Mouse (Mus musculus): Measurements from ENCODE around the gene Ifna16. TPM values are rescaled to one million over a fixed set of nuclear protein-coding genes. Genes with fewer than 3 reads are reported as not detected.

Gene Ifna16
- not detected in 2 replicates for polyA plus RNA-seq (2011; ENCODE audit: insufficient read depth, insufficient read length, low replicate concordance, missing spikeins)

DNA sequence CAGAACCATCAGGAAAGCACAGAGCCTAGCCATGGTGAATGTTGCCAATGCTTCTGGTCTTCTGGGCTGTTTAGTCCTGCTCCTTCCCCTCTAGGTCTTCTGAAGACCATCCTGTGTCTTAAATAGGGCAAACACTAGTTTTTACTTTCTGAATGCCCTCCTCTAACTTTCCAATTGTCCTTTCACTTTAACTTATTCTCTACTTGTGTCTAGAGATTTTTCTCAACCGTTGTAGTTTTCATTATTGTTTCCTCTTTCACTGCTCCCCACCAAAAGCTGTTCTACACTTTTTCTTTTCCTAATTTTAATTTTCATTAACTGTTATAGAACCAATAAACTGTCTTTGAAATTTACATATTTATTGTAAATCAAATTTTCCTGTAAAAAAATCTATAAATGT lies at the start of gene Ifna16:
Gene Ifna16 (minus strand): TSS at position 101 of the 400 bp plus-strand sequence.
- no peaks in the 10 kb centered on the region for H3K4me1 ChIP-seq (ENCODE audit: control insufficient read depth, insufficient read depth, low read length)
- no peak within 1 kb of the TSS for H3K4me3 ChIP-seq (replicated peaks; ENCODE audit: control insufficient read depth, low read depth, low read length)
- H3K27ac ChIP-seq (ENCODE audit: control insufficient read depth, insufficient read depth, low read depth, low read length, poor library complexity): no peak within 1 kb of the TSS
- TF ChIP-seq CTCF (IDR thresholded peaks at IDR 0.05; ENCODE audit: control insufficient read depth, insufficient read depth, low read length) (no peak), POLR2A (IDR thresholded peaks at IDR 0.05; ENCODE audit: borderline replicate concordance, control insufficient read depth, low read depth, low read length) (no peak)
- 37% methylated on average over 1 of the region's 1 CpGs for WGBS

DNA sequence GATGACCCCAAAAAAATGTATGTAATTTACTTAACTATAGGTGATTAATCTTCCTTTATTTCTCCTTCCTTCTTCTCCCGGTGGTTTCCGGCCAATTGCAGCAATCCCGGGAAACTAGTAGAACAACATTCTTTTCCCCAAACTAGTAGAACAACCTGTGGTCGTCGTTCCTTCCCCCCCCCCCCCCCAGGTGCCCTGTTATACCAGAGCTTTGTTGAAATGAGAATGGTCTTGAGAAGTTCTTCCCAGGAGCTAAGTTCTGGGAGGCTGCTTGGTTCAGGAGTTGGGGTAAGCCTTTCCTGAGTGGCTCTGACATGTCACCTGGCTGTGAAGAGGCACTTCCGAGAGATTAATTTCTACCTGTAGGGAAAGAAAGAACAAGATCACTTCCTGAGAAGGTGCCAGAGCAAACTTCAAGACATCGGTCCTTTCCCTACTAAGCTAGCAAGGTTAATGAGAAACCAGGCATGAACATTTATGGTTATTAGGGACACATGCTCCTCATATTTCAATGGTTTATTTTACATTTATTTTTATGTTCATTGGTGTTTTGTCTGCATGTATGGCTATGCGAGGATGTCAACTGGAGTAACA lies 46.9 kb upstream of the Ifna16 start:
- H3K27ac ChIP-seq (ENCODE audit: control insufficient read depth, insufficient read depth, low read depth, low read length, poor library complexity): no peak overlapping the region
- TF ChIP-seq POLR2A (IDR thresholded peaks at IDR 0.05; ENCODE audit: borderline replicate concordance, control insufficient read depth, low read depth, low read length): no peak
- H3K4me3 ChIP-seq (replicated peaks; ENCODE audit: control insufficient read depth, low read depth, low read length): no peak overlapping the region
- WGBS: 66% methylated on average over 8 of the region's 8 CpGs
- H3K4me1 ChIP-seq (ENCODE audit: control insufficient read depth, insufficient read depth, low read length): peaks cover 6% of the 10 kb centered on the region; the same call in 1 of the 2 replicates

DNA sequence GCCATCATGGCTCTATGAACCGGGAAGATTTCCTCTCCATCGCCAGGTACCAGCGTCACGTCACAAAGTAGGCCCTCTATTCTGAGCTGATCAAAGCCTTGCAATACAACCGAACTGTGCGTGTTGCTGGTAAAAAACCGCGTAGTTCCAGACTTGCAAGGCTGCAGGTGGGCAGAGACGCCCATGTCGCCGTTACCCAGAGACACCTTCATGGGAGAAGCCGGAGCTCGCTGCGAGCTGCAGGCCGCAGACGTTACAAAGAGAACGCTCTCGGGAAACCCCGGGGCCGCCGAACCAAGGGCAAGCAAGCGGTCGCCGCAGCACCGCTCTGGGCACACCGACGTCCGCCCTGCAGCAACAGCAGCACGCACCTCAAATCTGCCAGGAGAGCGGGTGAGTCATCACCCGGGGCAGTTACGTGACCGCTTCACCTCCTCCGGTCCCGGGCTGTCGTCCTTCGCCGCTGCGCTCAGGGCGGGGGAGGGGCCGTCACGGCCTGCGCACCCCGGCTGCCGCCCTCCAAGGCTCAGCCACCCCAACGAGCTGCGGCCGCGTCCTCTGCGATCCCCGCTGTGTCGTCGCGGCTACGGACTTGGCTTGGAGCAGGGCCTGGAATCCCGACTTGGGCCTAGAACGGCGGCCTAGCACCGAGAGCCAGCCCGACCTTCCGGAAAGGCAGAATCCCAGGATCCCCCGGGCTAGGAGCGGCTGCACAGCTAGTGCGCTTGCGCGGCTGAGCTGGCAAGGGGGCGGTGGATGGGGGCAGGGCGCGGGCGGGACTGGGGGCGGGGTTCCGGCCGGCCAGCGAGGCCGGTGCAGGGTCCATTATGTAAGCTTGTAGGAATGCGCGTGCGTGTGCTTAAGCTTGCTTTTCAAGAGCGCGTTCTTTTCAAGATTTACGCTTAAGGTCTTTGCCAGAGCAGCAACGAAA lies 45.3 kb upstream of the Ifna16 start, which contains the start of the genes Gm26566 and Klhl9:
Gene Gm26566 (plus strand): TSS at position 15 of the 931 bp plus-strand sequence.
Gene Klhl9 (minus strand): TSS at position 675 of the 931 bp plus-strand sequence.
- under 1% methylated on average over 82 of the region's 82 CpGs for WGBS
- Histone ChIP-seq H3K27ac (ENCODE audit: control insufficient read depth, insufficient read depth, low read depth, low read length, poor library complexity) (peak within 1 kb of the TSS; percentile 99), H3K4me3 (replicated peaks; ENCODE audit: control insufficient read depth, low read depth, low read length) (peak within 1 kb of the TSS; percentile 99), H3K4me1 (ENCODE audit: control insufficient read depth, insufficient read depth, low read length) (peaks cover 6% of the 10 kb centered on the region; the same call in 1 of the 2 replicates)
- TF ChIP-seq POLR2A (IDR thresholded peaks at IDR 0.05; ENCODE audit: borderline replicate concordance, control insufficient read depth, low read depth, low read length) (peak; percentile 79), CTCF (IDR thresholded peaks at IDR 0.05; ENCODE audit: control insufficient read depth, insufficient read depth, low read length) (no peak)

DNA sequence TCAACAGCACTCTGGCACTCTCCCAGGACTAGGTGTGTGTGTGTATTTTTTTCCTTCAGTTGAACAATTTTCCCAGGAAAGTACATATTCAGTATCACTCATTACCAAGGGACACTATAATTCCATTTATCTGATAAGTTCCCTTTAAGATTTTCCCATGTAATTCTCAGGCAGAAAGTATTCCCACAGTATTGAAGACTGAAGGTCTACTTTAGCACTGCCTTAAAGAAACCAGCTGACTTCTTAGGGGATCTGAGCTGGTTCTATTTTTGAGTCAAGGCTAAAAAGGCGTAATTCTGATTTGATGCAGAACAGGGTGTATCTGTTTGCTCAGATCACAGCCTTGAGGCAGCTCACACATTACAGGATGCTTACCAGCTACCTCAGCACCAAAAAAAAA lies 42.0 kb upstream of the Ifna16 start:
- no peak for TF ChIP-seq CTCF (IDR thresholded peaks at IDR 0.05; ENCODE audit: control insufficient read depth, insufficient read depth, low read length)
- TF ChIP-seq POLR2A (IDR thresholded peaks at IDR 0.05; ENCODE audit: borderline replicate concordance, control insufficient read depth, low read depth, low read length): no peak
- Histone ChIP-seq H3K4me1 (ENCODE audit: control insufficient read depth, insufficient read depth, low read length) (peaks cover 6% of the 10 kb centered on the region; the same call in 1 of the 2 replicates), H3K4me3 (replicated peaks; ENCODE audit: control insufficient read depth, low read depth, low read length) (no peak overlapping the region), H3K27ac (ENCODE audit: control insufficient read depth, insufficient read depth, low read depth, low read length, poor library complexity) (no peak overlapping the region)
- 29% methylated on average over 1 of the region's 1 CpGs for WGBS

DNA sequence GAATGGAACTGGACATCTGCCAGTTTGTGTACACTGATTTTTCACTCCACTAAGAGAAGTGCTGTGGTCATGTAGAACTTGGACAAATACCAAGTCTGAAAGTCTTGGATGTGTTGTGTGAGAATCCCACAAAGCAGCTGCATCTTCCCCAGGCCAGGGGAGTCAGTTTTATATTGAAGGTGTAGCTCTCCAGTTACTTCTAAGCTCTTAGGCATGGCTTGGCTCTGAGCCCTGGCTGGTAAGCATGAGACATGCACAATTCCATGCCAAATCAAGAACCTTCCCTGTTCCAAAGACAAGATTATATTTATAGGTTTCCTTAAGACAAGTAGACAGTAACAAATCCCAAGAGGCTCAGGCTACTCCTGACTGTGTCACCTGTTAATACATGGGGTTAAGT lies 38.3 kb upstream of the Ifna16 start:
- H3K4me3 ChIP-seq (replicated peaks; ENCODE audit: control insufficient read depth, low read depth, low read length): no peak overlapping the region
- no peak overlapping the region for H3K27ac ChIP-seq (ENCODE audit: control insufficient read depth, insufficient read depth, low read depth, low read length, poor library complexity)
- no peaks in the 10 kb centered on the region; the same call in 1 of the 2 replicates for H3K4me1 ChIP-seq (ENCODE audit: control insufficient read depth, insufficient read depth, low read length)
- TF ChIP-seq CTCF (IDR thresholded peaks at IDR 0.05; ENCODE audit: control insufficient read depth, insufficient read depth, low read length): no peak
- no peak for TF ChIP-seq POLR2A (IDR thresholded peaks at IDR 0.05; ENCODE audit: borderline replicate concordance, control insufficient read depth, low read depth, low read length)

DNA sequence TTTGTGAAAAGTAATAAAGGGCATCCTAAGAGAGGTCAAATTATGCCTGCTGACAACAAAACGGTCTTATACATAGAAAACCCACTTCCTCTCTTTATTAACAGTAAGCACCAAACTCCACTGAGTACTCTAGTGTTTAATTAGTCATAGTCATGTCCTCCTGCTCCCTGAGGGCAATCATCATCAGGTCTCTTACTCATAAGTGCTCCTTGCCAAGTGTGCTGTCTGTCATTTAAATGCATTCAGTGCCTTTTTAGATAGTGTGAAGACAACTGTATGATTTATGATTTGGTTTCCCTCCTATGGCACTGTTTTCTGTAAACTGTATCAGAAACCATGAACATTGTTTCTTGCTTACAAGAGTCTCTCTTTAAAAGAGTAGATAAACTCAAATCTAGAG lies 37.6 kb upstream of the Ifna16 start:
- Histone ChIP-seq H3K27ac (ENCODE audit: control insufficient read depth, insufficient read depth, low read depth, low read length, poor library complexity) (no peak overlapping the region), H3K4me3 (replicated peaks; ENCODE audit: control insufficient read depth, low read depth, low read length) (no peak overlapping the region), H3K4me1 (ENCODE audit: control insufficient read depth, insufficient read depth, low read length) (no peaks in the 10 kb centered on the region; the same call in 1 of the 2 replicates)
- TF ChIP-seq POLR2A (IDR thresholded peaks at IDR 0.05; ENCODE audit: borderline replicate concordance, control insufficient read depth, low read depth, low read length): no peak
- TF ChIP-seq CTCF (IDR thresholded peaks at IDR 0.05; ENCODE audit: control insufficient read depth, insufficient read depth, low read length): no peak
- WGBS: 14% methylated on average over 1 of the region's 1 CpGs

DNA sequence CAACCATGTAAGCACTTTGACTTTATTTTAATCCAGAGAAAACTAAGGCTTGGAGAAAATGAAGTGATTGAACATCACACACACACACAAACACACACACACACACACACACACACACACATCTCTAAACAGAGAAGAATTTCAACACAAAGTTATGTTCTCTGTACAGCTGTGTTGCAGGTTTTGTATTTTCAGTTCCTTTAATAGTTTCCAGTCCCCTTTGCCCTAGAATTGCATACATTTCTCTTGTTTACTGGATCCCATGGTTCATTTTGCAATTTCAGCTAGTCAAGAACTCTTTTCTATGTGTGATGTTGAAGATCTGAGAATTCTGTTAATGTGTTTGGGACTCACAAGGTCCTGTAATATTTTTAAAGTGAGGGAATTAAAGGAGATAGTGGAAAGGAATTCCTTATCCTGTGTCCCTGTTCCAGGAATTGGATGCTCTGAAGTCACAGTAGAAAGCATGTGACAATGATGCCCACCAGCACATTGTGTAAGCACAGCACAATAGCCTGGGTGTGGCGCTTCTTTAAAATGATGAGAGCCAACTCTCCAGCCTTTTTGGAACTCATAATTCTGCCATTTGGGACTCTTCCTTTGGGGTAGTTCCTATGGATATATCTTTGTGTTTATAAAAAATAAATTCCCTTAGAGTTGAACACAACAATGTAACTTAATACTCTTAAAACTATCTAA lies 30.6 kb upstream of the Ifna16 start:
- Histone ChIP-seq H3K27ac (ENCODE audit: control insufficient read depth, insufficient read depth, low read depth, low read length, poor library complexity) (no peak overlapping the region), H3K4me3 (replicated peaks; ENCODE audit: control insufficient read depth, low read depth, low read length) (no peak overlapping the region), H3K4me1 (ENCODE audit: control insufficient read depth, insufficient read depth, low read length) (peaks cover 1% of the 10 kb centered on the region; the same call in 1 of the 2 replicates)
- WGBS: 77% methylated on average over 1 of the region's 1 CpGs
- no peak for TF ChIP-seq CTCF (IDR thresholded peaks at IDR 0.05; ENCODE audit: control insufficient read depth, insufficient read depth, low read length)
- no peak for TF ChIP-seq POLR2A (IDR thresholded peaks at IDR 0.05; ENCODE audit: borderline replicate concordance, control insufficient read depth, low read depth, low read length)

Measured in bone marrow, adult 2 months (tissue).